In the genomic region with DNA sequence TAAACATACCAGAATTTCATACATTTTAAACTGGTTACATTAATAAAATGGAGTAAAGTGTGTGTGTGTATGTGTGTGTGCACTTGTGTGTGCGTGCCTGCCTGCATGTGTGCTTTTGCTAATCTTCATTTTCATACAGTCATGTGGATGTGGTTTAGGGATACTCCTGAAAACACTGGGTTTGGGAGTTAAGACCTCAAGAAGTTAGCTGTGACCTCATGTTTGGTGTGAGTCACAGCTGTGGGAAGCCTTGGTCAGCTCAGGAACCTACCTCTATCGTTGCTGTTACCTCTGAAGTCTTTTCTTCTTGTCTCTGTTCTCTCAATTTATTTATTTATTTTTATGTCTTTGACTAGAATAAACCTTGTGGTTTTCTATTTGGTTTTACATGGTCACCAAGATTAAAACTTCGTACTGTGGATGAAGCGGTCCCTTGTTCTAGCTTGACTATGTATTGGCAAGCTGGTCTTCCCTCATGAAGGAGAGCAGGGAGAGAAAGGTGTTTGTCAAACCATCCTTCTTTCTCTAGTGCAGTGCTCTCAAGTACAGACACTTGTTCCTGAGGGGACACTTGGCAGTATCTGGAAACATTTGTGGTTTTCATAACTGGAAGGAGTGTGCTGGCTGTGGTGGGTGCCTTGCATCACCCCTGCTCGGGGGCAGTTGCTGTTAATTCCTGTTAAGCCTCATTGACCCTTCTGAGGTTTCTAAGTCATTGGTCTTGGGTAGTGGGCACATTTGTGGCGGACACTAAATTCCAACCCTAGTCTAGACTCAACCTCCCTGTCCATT, we compare ENCODE assay signal across 28 mouse cellular contexts.
DNase-seq lines count a peak whose midpoint lies in the region; ATAC-seq and TF ChIP-seq lines count a peak whose summit lies in the region.
"Had no signal": no experiment of that assay in that cellular context is flagged by ENCODE, and none has a peak within 500 bp of the region (broad histone marks: within the 10 kb centered on the region; RNA-seq: fewer than 3 reads in every experiment).

No protein-coding gene starts in this region.

- no peak for TF ChIP-seq CTCF in Patski (IDR thresholded peaks at IDR 0.05)
- no peak for TF ChIP-seq CTCF in heart, adult 2 months (IDR thresholded peaks at IDR 0.05)

- H3ac ChIP-seq in myocyte (ENCODE audit: control insufficient read depth, insufficient read length), result no peak overlapping the region

- H3K27me3 ChIP-seq in Patski, result no peaks in the 10 kb centered on the region
- H3K27me3 ChIP-seq in myocyte (ENCODE audit: control insufficient read depth, insufficient read depth, insufficient read length), result no peaks in the 10 kb centered on the region
- H3K27me3 ChIP-seq in heart, adult 2 months (ENCODE audit: control insufficient read depth, insufficient read depth, low read length), result no peaks in the 10 kb centered on the region
- H3K27me3 ChIP-seq: embryonic facial prominence, embryonic 15.5 days; liver, embryonic 12.5 days; midbrain, embryonic 15.5 days; neural tube, embryonic 12.5 days had no signal

- ATAC-seq in Patski, result peak; percentile 73
- ATAC-seq: forebrain, embryonic 14.5 days; intestine, postnatal 0 days; liver, embryonic 12.5 days; liver, postnatal 0 days; midbrain, embryonic 15.5 days had no signal

- peaks cover 28% of the 10 kb centered on the region for H3K36me3 ChIP-seq in myocyte (ENCODE audit: control insufficient read depth, insufficient read depth)
- no peaks in the 10 kb centered on the region for H3K36me3 ChIP-seq in heart, adult 2 months (ENCODE audit: control insufficient read depth, insufficient read depth, low read length)
- H3K36me3 ChIP-seq: midbrain, embryonic 15.5 days had no signal

- no peak overlapping the region for H3K4me3 ChIP-seq in myocyte
- H3K4me3 ChIP-seq in heart, adult 2 months, result no peak overlapping the region
- H3K4me3 ChIP-seq: embryonic facial prominence, embryonic 10.5 days; embryonic facial prominence, embryonic 15.5 days; heart, embryonic 12.5 days; liver, embryonic 12.5 days; midbrain, embryonic 15.5 days; neural tube, embryonic 12.5 days had no signal

- TF ChIP-seq POLR2A in myocyte (IDR thresholded peaks at IDR 0.05; ENCODE audit: insufficient read length, low read depth), result no peak
- no peak for TF ChIP-seq POLR2A in heart, adult 2 months (IDR thresholded peaks at IDR 0.05; ENCODE audit: insufficient read depth, low read depth, low read length)

- 88% methylated on average over 6 of the region's 6 CpGs for WGBS in heart, adult 2 months

- TF ChIP-seq EP300 in heart, adult 2 months (IDR thresholded peaks at IDR 0.05; ENCODE audit: insufficient read depth, low read depth, low read length), result no peak

- no peak overlapping the region for H3K27ac ChIP-seq in heart, adult 2 months
- H3K27ac ChIP-seq: embryonic facial prominence, embryonic 10.5 days; embryonic facial prominence, embryonic 15.5 days; hindbrain, embryonic 14.5 days; liver, embryonic 12.5 days; macrophage; midbrain, embryonic 15.5 days; neural tube, embryonic 12.5 days had no signal

- peak; percentile 60 for DNase-seq in 3T3-L1 (ENCODE audit: low read depth, low spot score)
- peak; percentile 51 for DNase-seq in A20 (ENCODE audit: low read depth, low spot score)
- DNase-seq in Patski (ENCODE audit: low read depth, low spot score), result peak; percentile 88
- no peak for DNase-seq in heart, adult 2 months
- DNase-seq in left cerebral cortex, postnatal 36 days (ENCODE audit: low spot score in 2 of 2), result no peak
- DNase-seq: adrenal gland, postnatal 14 days; cerebellum, adult 18-20 months; cerebellum, postnatal 10 days; gastrocnemius, postnatal 25 days; heart, adult 18-20 months; kidney, adult 9 months; kidney, postnatal 14 days; left cerebral cortex, postnatal 4 days; liver, postnatal 0 days; right cerebral cortex, adult 18-20 months; spleen, adult 18-20 months; thymus, adult 2 months had no signal

- intact Hi-C loops in heart, adult 2 months (cut with DNase I), result no loop called here
- intact Hi-C loops in left cerebral cortex, postnatal 36 days (cut with DNase I), result loop anchor here (10.0 kb wide), 1 partner anchor 261 kb away; no protein-coding TSS in a partner anchor

- in situ Hi-C loops in Patski (cut with MboI; ENCODE audit: low pct_unique_long_range_greater_than_20kb), result loop anchor here (10.0 kb wide), 2 partner anchors 261 to 511 kb away; no protein-coding TSS in a partner anchor

- H3K4me1 ChIP-seq in heart, adult 2 months (ENCODE audit: control insufficient read depth, insufficient read depth, low read length), result peaks cover 9% of the 10 kb centered on the region
- H3K4me1 ChIP-seq: midbrain, embryonic 15.5 days had no signal

- POLR2A ChIA-PET in Patski (lab: Charles Lee), result interaction anchor here (0.5 to 0.7 kb wide), 2 partner anchors 35 to 89 kb away, joined by 3 read pairs; no protein-coding TSS in a partner anchor

- peak overlapping the region; percentile 46 for H3K4me2 ChIP-seq in myocyte (ENCODE audit: low read depth)
- H3K4me2 ChIP-seq: embryonic facial prominence, embryonic 15.5 days; heart, embryonic 12.5 days; hindbrain, embryonic 14.5 days; liver, embryonic 12.5 days; midbrain, embryonic 15.5 days; neural tube, embryonic 12.5 days had no signal

- H3K79me2 ChIP-seq in myocyte (ENCODE audit: control insufficient read depth, insufficient read depth), result no peaks in the 10 kb centered on the region
- no peaks in the 10 kb centered on the region for H3K79me2 ChIP-seq in heart, adult 2 months (replicated peaks; ENCODE audit: control insufficient read depth, insufficient read depth, low read length)

- CTCF ChIA-PET in Patski (lab: Charles Lee), result interaction anchor here (1.2 to 2.0 kb wide), 2 partner anchors 11 to 14 kb away, joined by 4 to 9 read pairs; no protein-coding TSS in a partner anchor

- H3K9ac ChIP-seq in heart, adult 2 months (ENCODE audit: low read depth, low read length), result no peak overlapping the region
- H3K9ac ChIP-seq: embryonic facial prominence, embryonic 15.5 days; heart, embryonic 12.5 days; hindbrain, embryonic 14.5 days; liver, embryonic 12.5 days; liver, postnatal 0 days; midbrain, embryonic 15.5 days; neural tube, embryonic 12.5 days had no signal

TF ChIP-seq in myocyte, 11 proteins besides CTCF, POLR2A, EP300 and RAD21:
- TF ChIP-seq MYOD1 (IDR thresholded peaks at IDR 0.05; ENCODE audit: control insufficient read depth in 1 of 3, insufficient read length in 2 of 3, low read depth in 2 of 3) (peak in 1 of 3 experiments; percentile 49), TCF3 (IDR thresholded peaks at IDR 0.05; ENCODE audit: insufficient read length, low read depth) (peak; percentile 42), POLR2AphosphoS2 (IDR thresholded peaks at IDR 0.05; ENCODE audit: insufficient read length, low read depth) (no peak), CEBPB (IDR thresholded peaks at IDR 0.05; ENCODE audit: insufficient read depth, poor library complexity, severe bottlenecking) (peak; percentile 86), SRF (IDR thresholded peaks at IDR 0.05; ENCODE audit: control insufficient read depth, insufficient read length, low read depth) (no peak), MYOG (IDR thresholded peaks at IDR 0.05; ENCODE audit: control insufficient read depth in 1 of 3, insufficient read depth in 1 of 3, insufficient read length in 2 of 3, low read depth in 2 of 3) (peak in 2 of 3 experiments; percentile 1 to 76), TCF12 (IDR thresholded peaks at IDR 0.05; ENCODE audit: insufficient read depth, poor library complexity, severe bottlenecking) (peak; percentile 47)
TF ChIP-seq in myocyte: peak in this region for 5.

Comparison
In these comparisons a context has a peak if more than half of its experiments do, and no peak if none do; other contexts are left out.
1. DNase-seq: peak in 3T3-L1 (single experiment), A20 (single experiment) and Patski (single experiment); none in heart, adult 2 months (0 of 2) and left cerebral cortex, postnatal 36 days (0 of 2).